Mouse (Mus musculus) MEL (cell line): ENCODE data around the gene Npr1. TPM values are rescaled to one million over a fixed set of nuclear protein-coding genes. Genes with fewer than 3 reads are reported as not detected.

ENCODE experiments used
- DNase-seq: peaks from one replicate; pipeline ENCODE4 v3.0.0; 2011; ENCODE audit warnings: low read depth, low spot score
- H3K27ac ChIP-seq: 2 replicates; pipeline ENCODE4 v1.5.1; 2012; ENCODE audit warnings: low read depth, mild to moderate bottlenecking, control low read depth, low read length, moderate library complexity; ENCODE audit not compliant: control insufficient read depth
- H3K27me3 ChIP-seq, 2 experiments: fragments of 150-350 bp in 1 of 2; sonication (generic) in 1 of 2; 2 replicates each; pipeline ENCODE4 v1.6.1; 2012; ENCODE audit warnings: low read length in 2 of 2, mild to moderate bottlenecking in 2 of 2, improper control_type of control experiment in 1 of 2, moderate library complexity in 1 of 2; ENCODE audit not compliant: insufficient read depth in 2 of 2, control insufficient read depth in 1 of 2
- H3K36me3 ChIP-seq, 2 experiments: 2 replicates each; pipeline ENCODE4 v1.6.1; 2012 to 2014; ENCODE audit warnings: low read length in 2 of 2, improper control_type of control experiment in 1 of 2, inconsistent platforms in 1 of 2, mild to moderate bottlenecking in 1 of 2; ENCODE audit not compliant: insufficient read depth in 2 of 2, control insufficient read depth in 1 of 2
- H3K4me1 ChIP-seq, 2 experiments: fragments of 150-350 bp in 1 of 2; sonication (generic) in 1 of 2; 2 replicates each; pipeline ENCODE4 v1.6.1; 2012; ENCODE audit warnings: low read length in 2 of 2, improper control_type of control experiment in 1 of 2, mild to moderate bottlenecking in 1 of 2; ENCODE audit not compliant: insufficient read depth in 2 of 2, control insufficient read depth in 1 of 2
- H3K4me3 ChIP-seq, 2 experiments: fragments of 150-350 bp in 1 of 2; sonication (generic) in 1 of 2; 2 replicates each; pipeline ENCODE4 v1.5.1; 2012; ENCODE audit warnings: low read depth in 2 of 2, low read length in 2 of 2, mild to moderate bottlenecking in 2 of 2, moderate library complexity in 2 of 2, control low read depth in 1 of 2, improper control_type of control experiment in 1 of 2; ENCODE audit not compliant: control insufficient read depth in 1 of 2, insufficient read depth in 1 of 2
- H3K79me2 ChIP-seq: 2 replicates; pipeline ENCODE4 v1.6.1; 2012; ENCODE audit warnings: mild to moderate bottlenecking, low read length, moderate library complexity; ENCODE audit not compliant: control insufficient read depth, poor library complexity, insufficient read depth
- H3K9ac ChIP-seq: 2 replicates; pipeline ENCODE4 v1.6.1; 2012; ENCODE audit warnings: low read depth, mild to moderate bottlenecking, control low read depth, low read length, moderate library complexity; ENCODE audit not compliant: control insufficient read depth, poor library complexity, severe bottlenecking
- H3K9me3 ChIP-seq: fragments of 150-350 bp; sonication (generic); replicated peaks from 2 replicates; pipeline ENCODE4 v1.6.1; 2012; ENCODE audit warnings: mild to moderate bottlenecking, low read length, improper control_type of control experiment, moderate library complexity; ENCODE audit not compliant: insufficient read depth
- CHD2 ChIP-seq: IDR thresholded peaks from 2 replicates; pipeline ENCODE4 v1.6.1; 2011; ENCODE audit warnings: low read length, improper control_type of control experiment
- EP300 ChIP-seq, 2 experiments: IDR thresholded peaks; 2 replicates each; pipeline ENCODE4 v1.6.1; 2011; ENCODE audit warnings: improper control_type of control experiment in 2 of 2, low read length in 2 of 2, low read depth in 1 of 2, mild to moderate bottlenecking in 1 of 2
- GABPA ChIP-seq: IDR thresholded peaks from 2 replicates; pipeline ENCODE4 v1.6.1; 2012; ENCODE audit warnings: low read depth, mild to moderate bottlenecking, inconsistent platforms, low read length, improper control_type of control experiment, moderate library complexity
- HCFC1 ChIP-seq: IDR thresholded peaks from 2 replicates; pipeline ENCODE4 v1.6.1; 2012; ENCODE audit warnings: low read depth, mild to moderate bottlenecking, inconsistent platforms, low read length, improper control_type of control experiment, moderate library complexity
- KAT2A ChIP-seq: conservative IDR thresholded peaks from 2 replicates; pipeline ENCODE4 v1.6.1; 2012; ENCODE audit warnings: low read depth, low read length, improper control_type of control experiment, inconsistent platforms
- MAFK ChIP-seq: IDR thresholded peaks from 2 replicates; pipeline ENCODE4 v1.6.1; 2011; ENCODE audit warnings: low read depth, mild to moderate bottlenecking, low read length, improper control_type of control experiment, borderline replicate concordance
- MAX ChIP-seq: IDR thresholded peaks from 2 replicates; pipeline ENCODE4 v1.6.1; 2011; ENCODE audit warnings: low read length, improper control_type of control experiment
- MAZ ChIP-seq: IDR thresholded peaks from 2 replicates; pipeline ENCODE4 v1.6.1; 2012; ENCODE audit warnings: low read depth, mild to moderate bottlenecking, inconsistent platforms, low read length, improper control_type of control experiment
- MEF2A ChIP-seq: IDR thresholded peaks from 2 replicates; pipeline ENCODE4 v1.6.1; 2014; ENCODE audit warnings: low read depth, mild to moderate bottlenecking, inconsistent platforms, low read length, improper control_type of control experiment; ENCODE audit not compliant: poor library complexity, insufficient replicate concordance, severe bottlenecking; ENCODE audit errors: extremely low read depth
- MYB ChIP-seq: IDR thresholded peaks from 2 replicates; pipeline ENCODE4 v1.6.1; 2011; ENCODE audit warnings: mild to moderate bottlenecking, low read depth, low read length, improper control_type of control experiment
- MYC ChIP-seq: IDR thresholded peaks from 2 replicates; pipeline ENCODE4 v1.6.1; 2011; ENCODE audit warnings: low read depth, mild to moderate bottlenecking, low read length, improper control_type of control experiment, moderate library complexity
- NELFE ChIP-seq: IDR thresholded peaks from 2 replicates; pipeline ENCODE4 v1.6.1; 2011; ENCODE audit warnings: low read depth, low read length, improper control_type of control experiment
- NRF1 ChIP-seq: IDR thresholded peaks from 2 replicates; pipeline ENCODE4 v1.6.1; 2014; ENCODE audit warnings: low read depth, mild to moderate bottlenecking, inconsistent platforms, low read length, improper control_type of control experiment, moderate library complexity; ENCODE audit not compliant: poor library complexity, insufficient read depth, severe bottlenecking
- POLR2AphosphoS5 ChIP-seq: IDR thresholded peaks from 2 replicates; pipeline ENCODE4 v1.6.1; 2012; ENCODE audit warnings: low read depth, borderline replicate concordance, mild to moderate bottlenecking, inconsistent platforms, low read length, moderate library complexity, mixed read lengths
- RAD21 ChIP-seq: IDR thresholded peaks from 2 replicates; pipeline ENCODE4 v1.6.1; 2011; ENCODE audit warnings: mild to moderate bottlenecking, low read depth, low read length, improper control_type of control experiment
- RCOR1 ChIP-seq: IDR thresholded peaks from 2 replicates; pipeline ENCODE4 v1.6.1; 2012; ENCODE audit warnings: low read depth, mild to moderate bottlenecking, inconsistent platforms, low read length, improper control_type of control experiment
- SIN3A ChIP-seq: IDR thresholded peaks from 2 replicates; pipeline ENCODE4 v1.6.1; 2012; ENCODE audit warnings: low read length, improper control_type of control experiment, inconsistent platforms
- SMC3 ChIP-seq: IDR thresholded peaks from 2 replicates; pipeline ENCODE4 v1.6.1; 2011; ENCODE audit warnings: low read depth, low read length, improper control_type of control experiment
- TAL1 ChIP-seq: IDR thresholded peaks from 2 replicates; pipeline ENCODE4 v1.6.1; 2012; ENCODE audit warnings: mild to moderate bottlenecking, inconsistent platforms, low read length, moderate library complexity, mixed read lengths
- TBP ChIP-seq: IDR thresholded peaks from 2 replicates; pipeline ENCODE4 v1.8.0; 2011; ENCODE audit warnings: low read depth, low read length, improper control_type of control experiment
- TCF12 ChIP-seq: IDR thresholded peaks from 2 replicates; pipeline ENCODE4 v1.6.1; 2014; ENCODE audit warnings: low read depth, mild to moderate bottlenecking, inconsistent platforms, low read length, improper control_type of control experiment, moderate library complexity
- USF1 ChIP-seq: IDR thresholded peaks from 2 replicates; pipeline ENCODE4 v1.6.1; 2014; ENCODE audit warnings: low read depth, mild to moderate bottlenecking, inconsistent platforms, low read length, improper control_type of control experiment, moderate library complexity
- USF2 ChIP-seq, 2 experiments: IDR thresholded peaks; 2 replicates each; pipeline ENCODE4 v1.6.1; 2011 to 2012; ENCODE audit warnings: improper control_type of control experiment in 2 of 2, low read length in 2 of 2, borderline replicate concordance in 1 of 2, inconsistent platforms in 1 of 2, low read depth in 1 of 2, mild to moderate bottlenecking in 1 of 2; ENCODE audit not compliant: insufficient read depth in 1 of 2
- ZKSCAN1 ChIP-seq: IDR thresholded peaks from 2 replicates; pipeline ENCODE4 v1.6.1; 2012; ENCODE audit warnings: low read depth, mild to moderate bottlenecking, inconsistent platforms, low read length, improper control_type of control experiment, moderate library complexity
- ZMIZ1 ChIP-seq: IDR thresholded peaks from 2 replicates; pipeline ENCODE4 v1.6.1; 2012; ENCODE audit warnings: low read depth, mild to moderate bottlenecking, inconsistent platforms, low read length, improper control_type of control experiment, moderate library complexity
- ZNF384 ChIP-seq: IDR thresholded peaks from 2 replicates; pipeline ENCODE4 v1.6.1; 2012; ENCODE audit warnings: low read depth, mild to moderate bottlenecking, inconsistent platforms, low read length, improper control_type of control experiment
- polyA plus RNA-seq, 2 experiments: library from polyadenylated mRNA; stranded (reverse) in 1 of 2; unstranded in 1 of 2; fragments of >175 nt in 1 of 2; fragments of >200 nt in 1 of 2; gene quantifications; 2 replicates each; pipeline versions ENCODE4 v1.2.1 to v1.2.4; 2012; ENCODE audit warnings: low replicate concordance in 2 of 2, low read depth in 1 of 2; ENCODE audit not compliant: insufficient read length in 2 of 2, insufficient read depth in 1 of 2, missing spikeins in 1 of 2
- total RNA-seq: library from RNA; depleted of rRNA; stranded (reverse); fragments of 300-350 nt; gene quantifications from 2 replicates; pipeline ENCODE4 v1.2.3, GENCODE M21; 2012

Gene Npr1
- total and polyA plus RNA-seq, 3 experiments: 0.11 TPM; not detected in 2

DNA sequence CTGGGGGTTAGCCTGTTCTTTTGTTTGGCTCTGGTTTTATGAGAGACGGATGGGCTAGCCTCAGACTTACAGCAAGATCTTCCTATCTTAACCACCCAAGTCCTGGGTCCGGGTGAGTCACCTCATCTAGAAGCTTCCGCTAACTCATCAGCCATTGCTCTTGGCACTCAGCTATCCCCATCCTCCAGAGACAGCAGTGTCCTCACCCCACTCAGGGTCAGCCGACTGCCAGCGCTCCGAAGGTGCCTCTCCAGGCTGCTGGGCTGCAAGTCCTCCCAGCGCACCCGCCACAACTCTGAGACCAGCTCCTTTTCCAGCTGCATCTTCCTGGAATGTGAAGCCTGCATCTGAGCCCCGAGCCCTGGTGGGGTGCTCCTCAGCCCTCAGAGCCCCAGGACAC lies 5.9 kb downstream of the Npr1 start:
- Histone ChIP-seq H3K79me2 (no peaks in the 10 kb centered on the region), H3K4me1 (no peaks in the 10 kb centered on the region), H3K9me3 (no peaks in the 10 kb centered on the region), H3K36me3 (no peaks in the 10 kb centered on the region), H3K27ac (no peak overlapping the region), H3K27me3 (peaks cover 8 to 13% of the 10 kb centered on the region in 2 experiments), H3K9ac (no peak overlapping the region), H3K4me3 (no peak overlapping the region)
- no peak for DNase-seq
- TF ChIP-seq SIN3A: no peak
- TF ChIP-seq ZMIZ1: no peak
- no peak for TF ChIP-seq ZKSCAN1
- TF ChIP-seq MYC: no peak
- TF ChIP-seq CHD2: no peak
- TF ChIP-seq RAD21: no peak
- TF ChIP-seq KAT2A: no peak
- TF ChIP-seq TAL1: no peak
- TF ChIP-seq MYB: no peak
- no peak for TF ChIP-seq ZNF384
- TF ChIP-seq GABPA: no peak
- TF ChIP-seq MAFK: no peak
- TF ChIP-seq SMC3: no peak
- TF ChIP-seq MEF2A: no peak
- no peak for TF ChIP-seq POLR2AphosphoS5
- no peak for TF ChIP-seq MAZ
- no peak for TF ChIP-seq EP300 (IDR thresholded peaks at IDR 0.05; ENCODE audit: low read depth in 1 of 2, low read length in 2 of 2)
- TF ChIP-seq USF1: no peak
- TF ChIP-seq MAX: no peak
- no peak for TF ChIP-seq NELFE

DNA sequence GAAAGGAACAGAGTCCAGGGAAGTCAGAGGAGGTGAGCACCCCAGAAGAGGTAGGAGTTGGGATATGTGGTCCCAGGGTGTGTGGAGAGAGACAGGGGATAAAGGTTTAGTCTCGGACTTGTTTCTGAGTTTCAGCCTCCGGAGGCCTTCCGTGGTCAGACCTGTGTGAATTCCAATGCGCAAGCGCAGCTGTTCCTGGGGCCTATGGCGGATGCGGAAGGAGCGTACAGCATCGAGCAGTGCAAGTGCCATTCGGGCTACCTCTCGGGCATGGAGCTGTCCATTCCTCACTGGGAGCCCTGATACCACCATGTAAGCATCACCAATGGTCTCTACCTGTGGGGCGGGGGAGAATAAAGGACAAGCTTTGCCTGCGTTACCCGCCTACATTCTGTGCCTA lies 10.7 kb downstream of the Npr1 start:
- Histone ChIP-seq H3K4me3 (no peak overlapping the region), H3K36me3 (0 out of 4 replicates have a peak, but pooled peaks cover 0 to 2% of the 10 kb centered on the region in 2 experiments), H3K27me3 (peaks cover 1 to 3% of the 10 kb centered on the region in 2 experiments), H3K4me1 (peaks cover 0 to 4% of the 10 kb centered on the region in 2 experiments; a peak in 1 of 4 replicates), H3K79me2 (no peaks in the 10 kb centered on the region), H3K9me3 (no peaks in the 10 kb centered on the region), H3K9ac (no peak overlapping the region), H3K27ac (no peak overlapping the region)
- no peak for DNase-seq
- TF ChIP-seq ZNF384 (no peak), CHD2 (no peak), RAD21 (no peak), TBP (no peak), HCFC1 (no peak), ZKSCAN1 (no peak), MAX (no peak), USF2 (IDR thresholded peaks at IDR 0.05; ENCODE audit: borderline replicate concordance in 1 of 2, insufficient read depth in 1 of 2, low read depth in 1 of 2, low read length in 2 of 2) (no peak), POLR2AphosphoS5 (no peak), KAT2A (no peak), NRF1 (no peak), RCOR1 (no peak), TCF12 (no peak), MEF2A (no peak)
